Mouse (Mus musculus): ENCODE results near the gene Chst13.

Chst13 gene

DNA sequence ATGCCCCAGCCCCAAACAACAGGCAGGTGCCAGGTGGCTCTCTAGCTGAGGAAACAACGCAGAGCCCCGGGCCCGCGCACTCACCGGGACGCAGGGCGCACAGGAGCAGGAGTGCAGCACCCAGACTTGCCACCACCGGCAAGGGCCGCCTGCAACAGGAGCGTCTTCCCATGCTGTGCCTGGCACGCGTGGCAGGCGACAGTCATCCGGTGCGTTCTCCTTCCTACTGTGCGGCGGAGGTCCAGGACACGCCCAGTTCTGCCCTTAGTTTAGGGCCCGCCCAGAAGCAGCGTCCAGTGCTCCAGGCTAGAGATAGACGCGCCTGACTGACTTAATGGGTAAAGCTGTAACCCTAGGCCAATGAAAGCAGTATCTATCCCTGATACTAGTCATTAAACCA, at the start of gene Chst13:
TSS of gene Chst13 (minus strand) at position 195 of the 400 bp plus-strand sequence.
- DNase-seq (ENCODE audit: low spot score): peak; percentile 33

GRCm38 (mm10) chr6:90374647-90375046, 49.7 kb upstream of the Chst13 start:
- no peak for DNase-seq (ENCODE audit: low spot score)

- peak; percentile 44 for DNase-seq (ENCODE audit: low spot score)
These were observed 45.0 kb upstream of the Chst13 start for GRCm38 (mm10) chr6:90369725-90370553.

- peak; percentile 98 for DNase-seq (ENCODE audit: low spot score)
These were observed 44.2 kb upstream of the Chst13 start, which contains the start of gene Zxdc for GRCm38 (mm10) chr6:90368976-90369724. Zxdc (plus strand) TSS chr6:90369492.

DNA sequence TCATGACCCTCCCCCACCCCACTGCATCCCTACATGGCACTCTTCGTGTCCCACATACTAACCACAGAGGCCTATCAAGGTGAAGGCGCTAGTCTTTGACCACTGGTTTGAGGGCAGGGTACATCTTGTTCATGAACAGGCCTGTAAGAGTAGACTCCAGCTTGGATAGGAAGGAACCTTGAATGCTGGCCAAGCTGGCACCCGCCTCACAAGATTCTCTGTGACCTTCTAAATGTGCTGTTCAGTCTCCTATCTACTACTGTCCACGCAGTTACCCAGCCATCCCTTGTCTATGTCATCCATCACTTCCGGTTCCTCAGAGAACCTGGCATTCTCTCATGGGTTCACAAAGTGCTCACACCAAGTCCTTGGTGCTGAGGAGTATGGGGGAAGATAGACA, 38.3 kb upstream of the Chst13 start:
- no peak for DNase-seq (ENCODE audit: low spot score)

DNA sequence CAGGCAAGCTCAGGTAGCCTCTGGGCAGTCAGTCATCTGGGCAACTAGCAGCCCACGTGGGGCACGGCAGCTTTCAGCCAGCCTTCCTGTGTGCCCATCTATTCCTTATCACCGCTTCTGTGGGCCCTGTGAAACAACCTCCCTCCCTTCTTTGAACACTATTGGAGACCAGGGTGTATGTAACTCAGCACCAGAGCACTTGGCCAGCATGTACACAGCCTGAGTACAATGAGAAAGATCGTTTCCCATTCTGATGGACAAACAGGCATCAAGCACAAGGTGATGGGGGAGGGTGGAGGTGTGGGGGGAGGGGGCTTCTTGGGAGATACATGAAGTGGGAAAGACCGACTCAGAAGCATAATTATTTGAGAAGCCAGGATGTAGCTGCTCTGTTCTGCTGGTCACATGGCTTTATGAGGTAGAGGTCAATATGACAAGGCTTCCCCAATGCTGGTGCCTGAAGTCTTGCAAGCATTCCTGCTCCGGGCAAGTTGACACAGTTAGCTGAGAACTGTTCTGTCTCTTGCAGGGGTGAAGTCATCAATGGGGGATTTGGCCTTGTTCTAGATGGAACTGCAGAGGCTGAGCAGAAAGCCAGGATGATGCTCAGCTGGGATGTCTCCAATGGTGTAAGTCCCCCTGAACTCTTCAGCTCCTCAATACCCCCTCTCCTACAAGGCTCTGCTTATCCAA, 36.1 kb upstream of the Chst13 start:
- DNase-seq (ENCODE audit: low spot score): no peak

GRCm38 (mm10) chr6:90360024-90360781, 35.2 kb upstream of the Chst13 start:
- peak; percentile 13 for DNase-seq (ENCODE audit: low spot score)

GRCm38 (mm10) chr6:90359445-90359844, 34.5 kb upstream of the Chst13 start:
- DNase-seq (ENCODE audit: low spot score): no peak

- no peak for DNase-seq (ENCODE audit: low spot score)
These were observed 33.2 kb upstream of the Chst13 start for GRCm38 (mm10) chr6:90358142-90358541.

GRCm38 (mm10) chr6:90350011-90350410, 25.0 kb upstream of the Chst13 start:
- DNase-seq (ENCODE audit: low spot score): peak; percentile 15

DNA sequence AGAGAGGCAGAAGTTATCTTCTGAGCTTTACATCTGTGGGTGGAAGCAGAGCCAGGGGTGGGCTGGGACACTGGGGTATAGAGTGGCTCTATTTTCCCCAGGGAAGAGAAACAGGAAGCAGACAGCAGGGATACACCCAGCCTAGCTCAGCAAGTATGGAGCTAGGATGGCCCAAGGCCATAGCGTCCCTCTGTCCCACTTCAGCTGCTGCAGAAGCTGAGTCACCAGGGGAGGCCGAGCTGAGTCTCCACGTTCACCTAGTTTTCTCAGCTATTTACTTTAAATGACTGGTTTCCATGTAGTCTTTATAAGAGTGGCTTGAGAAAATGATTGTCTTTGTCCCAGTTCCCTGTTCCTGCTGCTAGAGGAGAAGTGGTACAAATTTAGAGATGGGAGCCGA, 23.5 kb upstream of the Chst13 start:
- DNase-seq (ENCODE audit: low spot score): no peak

DNA sequence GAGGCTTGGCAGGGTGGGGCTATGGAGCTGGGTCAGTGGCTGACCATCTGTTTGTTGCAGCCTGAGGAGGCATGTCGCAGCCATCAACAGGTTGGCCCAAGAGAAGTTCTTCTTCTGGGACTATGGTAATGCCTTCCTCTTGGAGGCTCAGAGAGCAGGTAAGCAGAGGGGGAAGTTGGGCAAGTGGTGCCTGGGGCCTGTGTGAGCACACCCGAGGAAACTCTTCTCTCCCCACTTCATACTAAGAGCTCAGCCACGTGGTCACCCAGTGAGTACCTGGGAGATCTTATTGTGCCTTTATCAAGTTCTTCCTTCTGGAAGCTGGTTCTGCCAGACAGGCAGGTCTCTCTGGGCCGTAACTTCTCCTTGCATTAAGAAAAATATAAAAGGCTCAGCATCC, 22.2 kb upstream of the Chst13 start:
- no peak for DNase-seq (ENCODE audit: low spot score)

DNA sequence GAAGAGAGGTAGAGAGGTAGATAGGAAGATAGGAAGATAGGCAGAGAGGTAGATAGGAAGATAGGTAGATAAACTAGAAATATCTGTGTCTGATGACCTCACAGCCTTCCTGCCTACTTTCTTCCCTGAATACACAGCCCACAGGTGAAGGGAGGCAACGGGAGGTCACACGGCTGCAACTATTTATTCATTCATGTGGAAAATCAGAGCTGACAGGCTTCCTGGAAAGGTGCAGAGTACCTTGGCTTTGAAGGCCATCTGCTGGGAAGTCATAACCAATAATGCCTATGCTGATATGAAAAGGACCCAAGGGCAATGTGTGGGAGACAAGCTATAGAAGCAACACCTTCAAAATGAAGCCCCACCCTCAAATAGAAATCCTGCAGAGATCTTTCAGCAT, 17.4 kb upstream of the Chst13 start:
- no peak for DNase-seq (ENCODE audit: low spot score)

DNA sequence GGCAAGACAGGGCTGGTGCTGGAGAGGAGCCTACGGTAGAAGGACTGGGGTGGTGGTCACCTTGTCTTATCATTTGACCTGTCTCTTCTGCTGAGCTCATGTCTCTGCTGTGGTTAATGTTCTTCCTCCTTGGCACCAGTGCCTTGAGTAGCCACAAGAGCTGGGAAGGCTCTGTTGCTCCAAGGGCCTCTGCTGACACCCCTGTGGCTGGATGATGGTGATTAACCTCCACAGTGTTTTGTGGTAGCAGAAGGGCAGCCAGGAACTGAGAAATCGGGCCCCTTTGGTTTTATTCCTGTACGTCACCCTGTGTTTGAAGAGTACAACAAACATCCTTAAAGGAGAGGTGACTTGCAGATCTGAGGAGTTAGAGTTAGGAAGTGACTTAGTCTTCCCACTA, 9.3 kb upstream of the Chst13 start:
- no peak for DNase-seq (ENCODE audit: low spot score)

- no peak for DNase-seq (ENCODE audit: low spot score)
These were observed 7.8 kb upstream of the Chst13 start, which contains the start of gene Uroc1 for GRCm38 (mm10) chr6:90332561-90333425. Uroc1 (plus strand) TSS chr6:90333284.

GRCm38 (mm10) chr6:90329953-90330352, 5.0 kb upstream of the Chst13 start:
- DNase-seq (ENCODE audit: low spot score): no peak

- DNase-seq (ENCODE audit: low spot score): peak; percentile 50
These were observed 2.7 kb upstream of the Chst13 start for GRCm38 (mm10) chr6:90327670-90328069.

- no peak for DNase-seq (ENCODE audit: low spot score)
These were observed 522 bp downstream of the Chst13 start for GRCm38 (mm10) chr6:90324463-90324862.

- DNase-seq (ENCODE audit: low spot score): no peak
These were observed 959 bp downstream of the Chst13 start for GRCm38 (mm10) chr6:90324026-90324425.

DNA sequence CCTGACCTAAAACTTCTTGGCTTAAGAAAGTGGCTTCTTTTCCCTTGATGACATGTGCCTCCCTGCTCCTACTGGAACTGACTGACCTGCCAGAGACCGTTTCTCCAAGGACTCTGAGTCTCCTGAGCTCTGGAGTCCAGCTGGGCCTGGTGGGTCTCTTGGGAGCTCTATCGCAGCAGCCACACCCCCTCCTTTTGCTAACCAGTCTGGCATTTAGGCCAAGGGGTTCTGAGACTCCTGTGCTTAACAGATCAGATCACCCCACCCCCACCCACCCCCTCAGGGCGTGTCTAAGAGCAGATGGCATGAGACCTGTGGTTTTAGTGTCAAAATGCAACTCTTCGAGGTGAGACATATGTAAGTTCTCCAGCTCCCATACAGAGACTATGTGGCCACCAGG, 3.2 kb downstream of the Chst13 start:
- DNase-seq (ENCODE audit: low spot score): no peak

DNA sequence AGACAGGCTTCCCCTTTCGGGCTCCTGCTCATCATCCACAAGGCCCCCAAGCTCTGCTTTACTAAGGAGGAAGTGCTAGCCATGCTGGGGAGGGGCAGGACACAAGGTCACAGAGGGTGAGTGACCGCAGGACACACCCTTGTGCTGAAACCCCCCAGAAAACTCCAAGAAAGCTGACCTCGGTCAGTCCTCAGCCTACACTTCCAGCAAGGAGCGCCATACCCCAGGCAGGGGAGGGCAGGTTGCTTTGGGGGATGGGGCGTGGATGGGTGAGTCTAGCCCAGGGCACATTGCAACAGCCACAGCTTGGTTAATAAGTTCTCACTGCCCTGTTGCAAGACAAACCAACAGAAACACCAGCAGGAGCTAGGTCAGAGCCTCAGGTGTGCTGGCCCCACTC, 4.6 kb downstream of the Chst13 start:
- no peak for DNase-seq (ENCODE audit: low spot score)
